Mouse (Mus musculus) C2C12 (cell line): ENCODE results near the gene Adgrf5.

Experiments used
- CEBPB ChIP-seq: IDR thresholded peaks from one replicate; pipeline ENCODE4 v1.6.1; 2011; ENCODE audit warnings: low read depth, mild to moderate bottlenecking, control low read depth, moderate library complexity
- CTCF ChIP-seq: IDR thresholded peaks from one replicate; pipeline ENCODE4 v1.5.1; 2011; ENCODE audit not compliant: control insufficient read depth, insufficient read depth, insufficient read length
- MAX ChIP-seq: IDR thresholded peaks from one replicate; pipeline ENCODE4 v1.6.1; 2011; ENCODE audit warnings: mild to moderate bottlenecking, control low read depth

GRCm38 (mm10) chr17:43392191-43392590 is 31.9 kb downstream of the Adgrf5 start:
- TF ChIP-seq CTCF: no peak
- no peak for TF ChIP-seq MAX
- no peak for TF ChIP-seq CEBPB
